Mouse (Mus musculus): ENCODE results near the gene Accsl. TPM values are rescaled to one million over a fixed set of nuclear protein-coding genes. Genes with fewer than 3 reads are reported as not detected.

Gene Accsl
- polyA plus RNA-seq, 1 experiment: 0.38 TPM

GRCm38 (mm10) chr2:93806487-93807201 lies 62.3 kb downstream of the Accsl start:
- no peak for TF ChIP-seq CTCF (IDR thresholded peaks at IDR 0.05; ENCODE audit: borderline replicate concordance, extremely low read depth, insufficient read depth, insufficient read length)
- no peak for TF ChIP-seq POLR2A (IDR thresholded peaks at IDR 0.05; ENCODE audit: borderline replicate concordance, extremely low read depth, insufficient read depth, insufficient read length, poor library complexity, severe bottlenecking)
- no peak for DNase-seq (ENCODE audit: low read depth)

- DNase-seq (ENCODE audit: low read depth): no peak
- TF ChIP-seq CTCF (IDR thresholded peaks at IDR 0.05; ENCODE audit: borderline replicate concordance, extremely low read depth, insufficient read depth, insufficient read length) (no peak), POLR2A (IDR thresholded peaks at IDR 0.05; ENCODE audit: borderline replicate concordance, extremely low read depth, insufficient read depth, insufficient read length, poor library complexity, severe bottlenecking) (no peak)
Observed at GRCm38 (mm10) chr2:93805523-93805922, 63.4 kb downstream of the Accsl start.

Other genes starting within 250 kb of the Accsl start
- gene Alx4, start 226.8 kb downstream of the Accsl start, polyA plus RNA-seq (2012; rRNA removed): 1.1 and 2.5 TPM in 2 replicates
- 36.3 and 49.9 TPM in 2 replicates for gene Ext2, start 46.6 kb downstream of the Accsl start, polyA plus RNA-seq (2012; rRNA removed)
- gene Accs, start 19.2 kb downstream of the Accsl start, polyA plus RNA-seq (2012; rRNA removed): 22.2 and 27.3 TPM in 2 replicates
- gene Gm13889, start 88.0 kb upstream of the Accsl start, polyA plus RNA-seq (2012; rRNA removed): 26.7 and 58.7 TPM in 2 replicates
- 0.16 TPM in 1 of 2 replicates, not detected in the other for gene Gm27027, start 127.2 kb upstream of the Accsl start, polyA plus RNA-seq (2012; rRNA removed)
- 54.7 and 64.8 TPM in 2 replicates for gene Alkbh3, start 141.7 kb upstream of the Accsl start, polyA plus RNA-seq (2012; rRNA removed)

Data from brain, embryonic 14.5 days (tissue).